Mouse (Mus musculus) embryonic facial prominence, embryonic 12.5 days (tissue): ENCODE measurements around the gene Gab2. TPM values are rescaled to one million over a fixed set of nuclear protein-coding genes. Genes with fewer than 3 reads are reported as not detected.

ENCODE experiments used
- ATAC-seq: fragments of 200-750 bp; cut with Nextera tagmentation; 2 replicates; pipeline ENCODE4 v1.8.0; 2017; ENCODE audit not compliant: insufficient number of reproducible peaks, insufficient read depth, low FRiP score, low TSS enrichment
- H3K27ac ChIP-seq: fragments of 300-500 bp; sonication (generic); 2 replicates; pipeline ENCODE4 v1.5.1; 2016; ENCODE audit warnings: mild to moderate bottlenecking
- H3K27me3 ChIP-seq: fragments of 300-500 bp; sonication (generic); 2 replicates; pipeline ENCODE4 v1.6.1; 2016; ENCODE audit warnings: mild to moderate bottlenecking, moderate library complexity
- H3K36me3 ChIP-seq: fragments of 300-500 bp; sonication (generic); 2 replicates; pipeline ENCODE4 v1.6.1; 2016; ENCODE audit warnings: mild to moderate bottlenecking
- H3K4me1 ChIP-seq: fragments of 300-500 bp; sonication (generic); 2 replicates; pipeline ENCODE4 v1.6.1; 2016
- H3K4me2 ChIP-seq: fragments of 300-500 bp; sonication (generic); replicated peaks from 2 replicates; pipeline ENCODE4 v1.6.1; 2016; ENCODE audit warnings: mild to moderate bottlenecking, moderate library complexity
- H3K4me3 ChIP-seq: fragments of 300-500 bp; sonication (generic); 2 replicates; pipeline ENCODE4 v1.5.1; 2016; ENCODE audit warnings: mild to moderate bottlenecking
- H3K9ac ChIP-seq: fragments of 300-500 bp; sonication (generic); 2 replicates; pipeline ENCODE4 v1.6.1; 2016; ENCODE audit warnings: mild to moderate bottlenecking, moderate library complexity
- H3K9me3 ChIP-seq: fragments of 300-500 bp; sonication (generic); 2 replicates; pipeline ENCODE4 v1.6.1; 2016; ENCODE audit warnings: mild to moderate bottlenecking, moderate library complexity
- WGBS: fragments of 180-500 bp; shearing (Covaris S2); methylation state at CpG from one replicate; pipeline ENCODE4 v1.1.7; 2016; 5-methylcytosine and 5-hydroxymethylcytosine counted together
- polyA plus RNA-seq: library from polyadenylated mRNA; unstranded; fragments of >200 nt; fragmentation: Nextera tagmentation; extraction: Ambion mirVana; gene quantifications from 2 replicates; pipeline ENCODE4 v1.2.1, GENCODE M21; 2016

Gene Gab2
- polyA plus RNA-seq, 1 experiment from 2014 or later, result 6.5 TPM

DNA sequence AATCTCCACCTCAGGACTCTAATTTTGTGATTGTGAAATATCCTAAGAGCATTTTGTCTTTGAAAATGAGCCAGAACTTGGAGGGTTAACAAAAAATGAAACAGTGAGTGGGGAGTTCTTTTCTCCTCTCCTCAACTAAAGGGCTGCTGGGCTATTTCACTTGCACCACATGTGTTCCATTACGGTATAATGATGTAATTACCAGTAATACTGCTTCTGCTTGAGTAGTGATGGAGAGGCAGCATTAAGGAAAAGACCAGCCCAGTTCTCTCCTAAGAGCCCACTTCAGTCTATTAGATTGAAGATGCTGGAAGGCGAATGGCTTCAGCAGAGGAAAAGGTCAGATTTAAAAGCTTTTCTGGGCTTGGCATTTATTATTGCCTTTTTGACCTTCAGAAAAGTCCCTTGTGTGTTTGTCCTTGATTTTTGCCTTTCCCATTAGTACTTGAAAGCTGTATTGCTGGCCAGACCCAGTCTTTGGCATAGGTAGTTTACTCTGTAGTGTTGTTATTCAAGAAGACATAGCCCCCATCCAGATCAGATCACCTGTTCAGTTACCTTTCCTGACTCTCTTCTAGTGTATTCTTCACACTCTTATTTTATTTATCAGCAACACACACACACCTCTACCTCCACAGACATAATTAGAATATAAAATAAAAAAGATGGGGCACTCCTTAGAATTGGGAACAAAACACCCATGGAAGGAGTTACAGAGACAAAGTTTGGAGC is 69.9 kb downstream of the Gab2 start:
- no peak overlapping the region for H3K27ac ChIP-seq
- 0 out of 2 replicates have a peak, but pooled peaks cover 7% of the 10 kb centered on the region for H3K4me1 ChIP-seq
- H3K4me2 ChIP-seq, result no peak overlapping the region
- no peaks in the 10 kb centered on the region for H3K9me3 ChIP-seq
- no peaks in the 10 kb centered on the region for H3K27me3 ChIP-seq
- ATAC-seq, result 0 out of 2 replicates have a peak, but pooled peaks have one; percentile 41
- no peak overlapping the region for H3K4me3 ChIP-seq
- no peak overlapping the region for H3K9ac ChIP-seq
- 29% methylated on average over 2 of the region's 2 CpGs for WGBS
- no peaks in the 10 kb centered on the region for H3K36me3 ChIP-seq

DNA sequence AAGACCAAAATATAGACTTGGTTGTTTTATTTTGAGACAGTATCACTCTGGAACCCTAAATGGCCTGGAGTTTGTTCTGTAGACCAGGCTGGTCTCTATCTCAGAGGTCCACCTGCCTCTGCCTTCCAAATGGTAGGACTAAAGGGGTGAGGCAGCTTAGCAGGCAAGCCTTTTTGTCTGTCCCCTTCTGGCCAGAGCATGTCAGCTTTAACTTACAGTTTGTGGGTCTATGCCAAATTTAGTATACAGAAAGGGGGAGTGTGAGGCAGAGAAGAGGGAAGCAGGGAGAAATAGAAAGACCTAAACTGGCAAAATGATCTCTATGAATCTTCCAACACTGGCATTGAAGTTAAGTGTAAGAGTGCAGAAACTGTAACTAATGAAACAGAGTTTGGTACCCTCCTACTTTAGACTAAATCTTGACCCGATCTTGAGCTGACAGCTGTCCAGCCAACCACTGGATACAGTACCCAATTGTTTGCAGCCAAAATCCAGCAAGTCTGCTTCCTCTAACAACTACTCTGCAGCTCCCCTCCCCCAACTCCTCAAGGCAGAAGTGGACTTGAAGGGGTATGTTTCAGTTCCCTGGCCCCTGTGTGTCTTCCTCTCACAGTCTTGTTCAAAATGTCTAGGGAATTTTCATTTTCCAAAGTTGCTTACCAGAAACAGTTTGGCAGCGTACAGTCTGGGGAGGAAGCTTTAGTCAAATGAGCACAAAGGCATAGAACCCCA is 73.5 kb downstream of the Gab2 start:
- no peak overlapping the region for H3K4me3 ChIP-seq
- H3K4me2 ChIP-seq, result no peak overlapping the region
- no peak for ATAC-seq
- H3K27ac ChIP-seq, result no peak overlapping the region
- no peaks in the 10 kb centered on the region for H3K27me3 ChIP-seq
- H3K4me1 ChIP-seq, result 0 out of 2 replicates have a peak, but pooled peaks cover 7% of the 10 kb centered on the region
- 46% methylated on average over 2 of the region's 2 CpGs for WGBS
- H3K9ac ChIP-seq, result no peak overlapping the region
- no peaks in the 10 kb centered on the region for H3K9me3 ChIP-seq
- H3K36me3 ChIP-seq, result no peaks in the 10 kb centered on the region

DNA sequence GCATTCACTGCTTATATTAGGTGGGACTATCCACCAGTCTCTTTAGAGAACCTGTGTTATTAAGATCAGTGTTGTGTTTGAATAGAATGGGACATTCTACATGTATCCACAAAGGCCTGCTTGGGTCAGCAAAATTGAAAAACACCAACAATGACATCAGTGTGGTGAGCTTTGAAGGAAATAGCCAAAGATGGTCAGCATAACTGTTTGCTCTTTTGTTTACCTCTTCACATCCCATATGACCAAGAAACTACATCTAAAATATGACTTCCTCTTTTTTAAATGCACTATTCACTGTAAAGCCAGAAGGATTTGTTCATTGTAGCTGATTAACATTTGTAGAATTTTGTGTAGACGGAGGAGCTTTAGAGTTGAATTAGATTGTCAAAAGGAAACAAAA is 82.9 kb downstream of the Gab2 start:
- Histone ChIP-seq H3K4me2 (no peak overlapping the region), H3K4me1 (no peaks in the 10 kb centered on the region), H3K9me3 (no peaks in the 10 kb centered on the region), H3K27me3 (no peaks in the 10 kb centered on the region), H3K9ac (no peak overlapping the region), H3K4me3 (no peak overlapping the region), H3K27ac (no peak overlapping the region), H3K36me3 (no peaks in the 10 kb centered on the region)
- ATAC-seq, result no peak
- 69% methylated on average over 1 of the region's 1 CpGs for WGBS

DNA sequence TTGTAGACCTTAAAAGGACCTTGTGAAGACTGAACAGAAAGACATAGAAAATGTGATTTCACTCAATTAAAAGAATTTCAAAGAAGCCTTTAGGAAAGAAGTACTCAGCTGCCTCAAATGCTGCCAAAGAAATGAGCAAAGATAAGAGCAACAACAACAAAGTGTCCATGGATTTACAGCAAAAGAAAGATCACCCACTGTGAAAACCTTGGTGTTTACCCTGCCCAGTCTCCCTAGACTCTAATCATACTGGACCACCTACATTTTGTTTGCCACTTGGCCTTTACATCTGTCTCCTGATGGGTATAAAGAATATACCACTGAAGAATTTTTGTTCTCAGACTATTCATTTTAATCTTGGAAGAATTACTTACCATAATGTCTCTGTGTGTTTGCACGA is 89.7 kb downstream of the Gab2 start:
- Histone ChIP-seq H3K9ac (no peak overlapping the region), H3K4me1 (no peaks in the 10 kb centered on the region; the same call in 1 of the 2 replicates), H3K9me3 (no peaks in the 10 kb centered on the region), H3K36me3 (no peaks in the 10 kb centered on the region), H3K4me3 (no peak overlapping the region), H3K27ac (no peak overlapping the region), H3K4me2 (no peak overlapping the region), H3K27me3 (no peaks in the 10 kb centered on the region)
- ATAC-seq, result no peak
- 96% methylated on average over 1 of the region's 1 CpGs for WGBS

DNA sequence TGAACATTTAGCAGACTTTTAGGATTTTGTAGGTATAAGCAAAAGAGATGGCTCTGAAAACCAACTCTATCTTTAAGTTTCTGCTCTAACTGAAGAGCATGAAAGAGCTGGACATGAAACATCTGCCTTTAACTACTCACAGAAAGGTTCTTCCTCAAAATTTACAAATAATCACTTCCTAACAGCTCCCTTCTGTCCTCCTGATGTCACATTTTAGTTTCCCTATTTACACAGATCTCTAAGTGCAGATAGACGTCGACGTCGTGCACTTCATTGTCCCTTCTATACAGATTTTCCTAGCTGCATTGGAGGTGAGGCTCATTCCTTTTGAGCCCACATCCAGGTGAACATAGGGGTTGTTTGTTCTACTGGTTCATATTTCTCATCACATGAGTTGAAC is 90.3 kb downstream of the Gab2 start:
- Histone ChIP-seq H3K36me3 (no peaks in the 10 kb centered on the region), H3K9ac (no peak overlapping the region), H3K9me3 (no peaks in the 10 kb centered on the region), H3K27me3 (no peaks in the 10 kb centered on the region), H3K27ac (no peak overlapping the region), H3K4me3 (no peak overlapping the region), H3K4me2 (no peak overlapping the region), H3K4me1 (no peaks in the 10 kb centered on the region; the same call in 1 of the 2 replicates)
- no peak for ATAC-seq
- WGBS, result 74% methylated on average over 4 of the region's 4 CpGs

DNA sequence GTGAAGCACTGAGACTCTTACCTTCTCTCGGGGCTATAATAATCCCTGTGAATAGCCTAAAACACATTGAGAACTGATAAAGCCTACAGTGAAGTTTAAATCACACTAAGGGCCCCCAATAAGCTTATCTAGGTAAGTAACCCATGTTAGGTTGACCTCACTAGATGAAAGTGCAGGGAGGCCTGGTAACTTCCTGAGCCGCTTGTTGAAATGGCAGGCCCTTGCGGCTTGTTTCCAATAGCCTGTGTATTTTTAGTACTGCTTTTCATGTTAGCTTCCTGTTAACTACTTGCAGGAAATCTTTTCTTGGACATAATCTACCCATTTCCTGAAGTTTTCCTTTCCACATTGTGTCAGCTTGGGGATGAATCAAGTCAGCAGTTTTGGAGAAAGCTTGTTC is 90.7 kb downstream of the Gab2 start:
- H3K4me3 ChIP-seq, result no peak overlapping the region
- H3K27ac ChIP-seq, result no peak overlapping the region
- H3K27me3 ChIP-seq, result no peaks in the 10 kb centered on the region
- no peak for ATAC-seq
- 69% methylated on average over 3 of the region's 3 CpGs for WGBS
- H3K4me1 ChIP-seq, result no peaks in the 10 kb centered on the region; the same call in 1 of the 2 replicates
- no peaks in the 10 kb centered on the region for H3K36me3 ChIP-seq
- no peak overlapping the region for H3K4me2 ChIP-seq
- no peak overlapping the region for H3K9ac ChIP-seq
- H3K9me3 ChIP-seq, result no peaks in the 10 kb centered on the region

DNA sequence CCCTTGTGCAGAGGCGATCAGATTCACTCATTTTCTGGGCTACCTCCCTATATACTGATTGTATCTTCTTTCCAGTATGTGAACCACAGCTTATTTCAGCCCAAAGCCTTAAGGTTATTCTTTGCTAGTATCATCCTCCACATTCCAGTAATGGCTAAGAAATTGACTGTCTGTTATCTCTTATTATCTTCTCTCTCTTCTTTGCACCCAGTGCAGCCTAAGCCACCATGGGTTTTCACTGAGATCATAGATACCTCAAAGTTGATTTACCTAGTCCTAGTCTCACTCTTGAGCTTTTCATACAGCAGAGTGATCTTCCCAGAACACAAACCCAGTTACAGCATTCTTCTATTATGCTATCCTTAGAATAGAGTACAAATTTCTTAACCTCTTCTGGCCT is 100.5 kb downstream of the Gab2 start:
- Histone ChIP-seq H3K36me3 (no peaks in the 10 kb centered on the region), H3K9ac (no peak overlapping the region), H3K4me2 (no peak overlapping the region), H3K4me1 (peaks cover 5% of the 10 kb centered on the region; the same call in 1 of the 2 replicates), H3K27ac (no peak overlapping the region), H3K27me3 (no peaks in the 10 kb centered on the region), H3K9me3 (no peaks in the 10 kb centered on the region), H3K4me3 (no peak overlapping the region)
- WGBS, result 74% methylated on average over 1 of the region's 1 CpGs
- ATAC-seq, result no peak

DNA sequence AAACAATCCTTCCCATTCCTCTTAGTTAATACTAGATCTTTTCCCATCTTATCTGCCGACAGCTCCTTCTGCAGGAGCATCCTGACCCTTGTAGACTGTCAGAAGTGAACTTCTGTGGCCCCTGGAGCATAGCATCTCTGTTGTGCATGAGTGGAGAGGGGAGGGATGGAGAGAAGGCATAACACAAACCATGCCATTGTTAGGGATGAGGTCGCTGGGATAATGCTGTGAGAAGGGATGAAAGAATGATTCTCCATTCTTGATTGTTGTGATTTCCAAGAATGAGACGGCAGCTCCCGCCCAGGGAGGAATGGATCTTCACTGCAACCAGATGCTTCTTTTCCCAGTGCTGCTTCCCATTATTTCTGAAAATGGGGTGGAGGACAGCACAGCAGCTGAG is 102.0 kb downstream of the Gab2 start:
- Histone ChIP-seq H3K27me3 (no peaks in the 10 kb centered on the region), H3K9me3 (no peaks in the 10 kb centered on the region), H3K9ac (no peak overlapping the region), H3K4me1 (peaks cover 5% of the 10 kb centered on the region; the same call in 1 of the 2 replicates), H3K36me3 (no peaks in the 10 kb centered on the region), H3K27ac (no peak overlapping the region), H3K4me3 (no peak overlapping the region), H3K4me2 (no peak overlapping the region)
- 20% methylated on average over 4 of the region's 4 CpGs for WGBS
- ATAC-seq, result no peak

DNA sequence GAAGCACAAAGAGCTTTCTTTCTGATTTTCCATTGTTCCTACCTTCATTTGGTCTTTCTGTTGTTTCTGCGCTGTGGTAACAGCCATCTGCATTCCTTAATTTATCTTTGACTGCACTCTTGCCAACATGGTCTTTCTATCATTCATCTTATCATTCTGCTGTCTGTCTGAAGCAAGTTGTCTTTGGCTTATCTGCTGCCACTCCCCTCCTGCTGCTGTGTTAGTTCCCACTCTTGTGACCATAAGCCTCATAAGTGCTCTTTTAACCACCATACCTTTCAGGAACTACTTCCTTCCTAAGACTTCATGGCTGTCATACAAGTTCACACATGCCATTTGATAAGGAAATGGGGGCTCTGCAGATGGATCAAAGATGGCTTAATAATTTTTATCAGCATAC is 102.6 kb downstream of the Gab2 start:
- H3K4me1 ChIP-seq, result peaks cover 6% of the 10 kb centered on the region; the same call in 1 of the 2 replicates
- H3K9me3 ChIP-seq, result no peaks in the 10 kb centered on the region
- no peaks in the 10 kb centered on the region for H3K27me3 ChIP-seq
- H3K4me2 ChIP-seq, result no peak overlapping the region
- no peak overlapping the region for H3K4me3 ChIP-seq
- WGBS, result 87% methylated on average over 1 of the region's 1 CpGs
- no peaks in the 10 kb centered on the region for H3K36me3 ChIP-seq
- H3K9ac ChIP-seq, result no peak overlapping the region
- ATAC-seq, result no peak
- H3K27ac ChIP-seq, result no peak overlapping the region

DNA sequence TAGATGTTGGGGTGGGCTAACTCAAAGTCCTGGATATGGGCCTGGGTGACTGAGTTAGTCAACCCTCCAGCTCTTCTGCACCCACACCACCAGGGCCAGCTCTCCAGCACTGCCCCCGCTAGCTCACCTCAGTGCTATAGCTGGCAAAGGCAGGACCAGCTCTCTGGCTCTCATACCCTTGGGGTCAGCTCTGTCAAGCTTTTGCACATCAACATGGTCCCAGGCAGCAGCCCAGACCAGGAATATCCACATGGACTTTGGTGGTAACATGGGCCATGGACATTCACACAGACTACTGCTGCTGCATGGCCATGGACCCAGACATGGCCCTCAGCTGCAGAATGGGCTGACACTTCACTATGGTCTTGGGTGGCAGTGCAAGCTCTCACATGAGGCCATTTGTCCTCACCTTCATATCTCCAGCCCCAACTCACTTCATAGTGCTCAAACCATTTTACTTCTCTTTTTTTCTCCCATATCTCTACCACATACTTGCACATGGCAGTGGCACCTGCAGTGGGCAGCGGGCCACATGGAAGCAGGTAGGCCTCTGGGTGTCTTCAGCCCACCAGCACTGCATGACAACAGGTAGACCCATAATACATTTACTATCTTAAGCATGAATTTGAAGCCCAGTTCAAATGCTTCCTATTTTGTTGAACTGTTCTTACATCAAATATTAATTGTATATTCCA is 106.1 kb downstream of the Gab2 start:
- no peak for ATAC-seq
- no peak overlapping the region for H3K4me3 ChIP-seq
- no peaks in the 10 kb centered on the region for H3K36me3 ChIP-seq
- no peak overlapping the region for H3K9ac ChIP-seq
- no peaks in the 10 kb centered on the region for H3K9me3 ChIP-seq
- 93% methylated on average over 2 of the region's 2 CpGs for WGBS
- H3K27ac ChIP-seq, result no peak overlapping the region
- no peak overlapping the region for H3K4me2 ChIP-seq
- no peaks in the 10 kb centered on the region for H3K27me3 ChIP-seq
- H3K4me1 ChIP-seq, result peaks cover 8% of the 10 kb centered on the region; the same call in 1 of the 2 replicates

DNA sequence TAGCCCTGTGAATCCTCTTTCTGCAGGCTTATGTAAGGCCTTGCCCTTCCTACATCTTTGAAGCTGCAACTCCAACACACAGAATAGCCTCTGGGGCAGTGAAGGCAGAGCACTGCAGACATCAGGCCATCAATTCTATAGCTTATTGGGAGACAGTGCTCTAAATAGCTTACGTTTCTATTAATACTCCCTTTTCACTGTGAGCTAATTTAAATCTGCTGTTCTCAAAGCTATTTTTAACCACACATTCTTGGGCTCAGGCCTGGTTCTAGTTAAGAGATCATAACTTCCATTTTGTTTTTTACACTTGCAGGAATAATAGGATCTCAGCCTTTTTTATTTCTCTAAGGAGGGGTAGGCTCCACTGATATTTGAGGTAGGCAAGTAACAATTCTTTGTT is 107.7 kb downstream of the Gab2 start:
- Histone ChIP-seq H3K9ac (no peak overlapping the region), H3K36me3 (no peaks in the 10 kb centered on the region), H3K9me3 (no peaks in the 10 kb centered on the region), H3K4me3 (no peak overlapping the region), H3K27ac (no peak overlapping the region), H3K4me1 (0 out of 2 replicates have a peak, but pooled peaks cover 4% of the 10 kb centered on the region), H3K27me3 (no peaks in the 10 kb centered on the region), H3K4me2 (no peak overlapping the region)
- 24% methylated on average over 1 of the region's 1 CpGs for WGBS
- no peak for ATAC-seq
